8 mouse cellular contexts compared by ENCODE assay signal in genomic region chr9:20384532-20385342, GRCm38 (mm10). TPM values are rescaled to one million over a fixed set of nuclear protein-coding genes. Genes with fewer than 3 reads are reported as not detected.
DNase-seq lines count a peak whose midpoint lies in the region; ATAC-seq and TF ChIP-seq lines count a peak whose summit lies in the region.

Gene Zfp560 (minus strand): TSS chr9:20385177.

- peak within 1 kb of the TSS; percentile 70 for H3K4me2 ChIP-seq in embryonic facial prominence, embryonic 15.5 days (replicated peaks)
- H3K4me2 ChIP-seq in limb, embryonic 14.5 days (replicated peaks; ENCODE audit: low read depth, low read length, severe bottlenecking): peak within 1 kb of the TSS; percentile 84
- H3K4me2 ChIP-seq in midbrain, postnatal 0 days (ENCODE audit: low read depth, low read length, poor library complexity, severe bottlenecking): peak within 1 kb of the TSS; percentile 72

- no peaks in the 10 kb centered on the region; the same call in 1 of the 2 replicates for H3K4me1 ChIP-seq in bone marrow, adult 2 months (ENCODE audit: control insufficient read depth, insufficient read depth, low read length)
- H3K4me1 ChIP-seq in embryonic facial prominence, embryonic 15.5 days: peaks cover 11% of the 10 kb centered on the region; the same call in 1 of the 2 replicates
- H3K4me1 ChIP-seq in limb, embryonic 14.5 days (ENCODE audit: control insufficient read depth, insufficient read depth, low read length): peaks cover 7% of the 10 kb centered on the region
- H3K4me1 ChIP-seq in midbrain, postnatal 0 days (ENCODE audit: insufficient read depth, low read length): 0 out of 2 replicates have a peak, but pooled peaks cover 8% of the 10 kb centered on the region

- DNase-seq in 416B (ENCODE audit: low read depth): peak; percentile 93
- peak; percentile 88 for DNase-seq in heart, adult 8-10 months (ENCODE audit: low spot score)
- DNase-seq in kidney, adult 9 months: peak; percentile 86
- peak; percentile 94 for DNase-seq in limb, embryonic 14.5 days (ENCODE audit: low spot score)
- peak; percentile 96 for DNase-seq in midbrain, postnatal 0 days (ENCODE audit: low spot score)
- peak; percentile 84 to 88 for DNase-seq in spleen, postnatal 14 days (ENCODE audit: low spot score in 2 of 2)

- no peaks in the 10 kb centered on the region for H3K36me3 ChIP-seq in embryonic facial prominence, embryonic 15.5 days
- no peaks in the 10 kb centered on the region for H3K36me3 ChIP-seq in limb, embryonic 14.5 days (ENCODE audit: control insufficient read depth, insufficient read depth, low read length)
- no peaks in the 10 kb centered on the region for H3K36me3 ChIP-seq in midbrain, postnatal 0 days (ENCODE audit: insufficient read depth, low read length)

- ATAC-seq in embryonic facial prominence, embryonic 15.5 days (ENCODE audit: insufficient number of reproducible peaks, low FRiP score, low TSS enrichment, low read depth): peak; percentile 97
- ATAC-seq in limb, embryonic 14.5 days (ENCODE audit: low FRiP score, low read depth): peak; percentile 100
- peak; percentile 99 for ATAC-seq in midbrain, postnatal 0 days (ENCODE audit: low FRiP score)

- no peaks in the 10 kb centered on the region for H3K9me3 ChIP-seq in embryonic facial prominence, embryonic 15.5 days (replicated peaks)
- H3K9me3 ChIP-seq in limb, embryonic 14.5 days (ENCODE audit: control insufficient read depth, low read length): 0 out of 2 replicates have a peak, but pooled peaks cover 3% of the 10 kb centered on the region
- no peaks in the 10 kb centered on the region for H3K9me3 ChIP-seq in midbrain, postnatal 0 days (ENCODE audit: low read length)

- under 1% methylated on average over 40 of the region's 40 CpGs for WGBS in bone marrow, adult 2 months
- WGBS in embryonic facial prominence, embryonic 15.5 days: 5% methylated on average over 40 of the region's 40 CpGs
- WGBS in limb, embryonic 14.5 days: 2% methylated on average over 40 of the region's 40 CpGs
- 3% methylated on average over 40 of the region's 40 CpGs for WGBS in midbrain, postnatal 0 days

- peak within 1 kb of the TSS; percentile 53 for H3K9ac ChIP-seq in embryonic facial prominence, embryonic 15.5 days
- peak within 1 kb of the TSS; percentile 77 for H3K9ac ChIP-seq in limb, embryonic 14.5 days (ENCODE audit: low read depth, low read length, severe bottlenecking)
- H3K9ac ChIP-seq in midbrain, postnatal 0 days (replicated peaks; ENCODE audit: low read length, poor library complexity, severe bottlenecking): peak within 1 kb of the TSS; percentile 69

- no peaks in the 10 kb centered on the region for H3K27me3 ChIP-seq in embryonic facial prominence, embryonic 15.5 days
- no peaks in the 10 kb centered on the region for H3K27me3 ChIP-seq in limb, embryonic 14.5 days (ENCODE audit: control insufficient read depth, insufficient read depth, low read length)
- no peaks in the 10 kb centered on the region for H3K27me3 ChIP-seq in midbrain, postnatal 0 days (ENCODE audit: insufficient read depth, low read length)

- peak; percentile 55 for TF ChIP-seq CTCF in bone marrow, adult 2 months (IDR thresholded peaks at IDR 0.05; ENCODE audit: control insufficient read depth, insufficient read depth, low read length)
- TF ChIP-seq CTCF in midbrain, postnatal 0 days (IDR thresholded peaks at IDR 0.05): peak; percentile 72

- peak within 1 kb of the TSS; percentile 83 for H3K4me3 ChIP-seq in bone marrow, adult 2 months (replicated peaks; ENCODE audit: control insufficient read depth, low read depth, low read length)
- H3K4me3 ChIP-seq in embryonic facial prominence, embryonic 15.5 days (replicated peaks): peak within 1 kb of the TSS; percentile 69
- peak within 1 kb of the TSS; percentile 67 for H3K4me3 ChIP-seq in limb, embryonic 14.5 days (replicated peaks; ENCODE audit: low read length)
- H3K4me3 ChIP-seq in midbrain, postnatal 0 days (ENCODE audit: low read depth, low read length): peak within 1 kb of the TSS; percentile 51

- peak; percentile 80; the same call in 1 of the 2 replicates for TF ChIP-seq POLR2A in bone marrow, adult 2 months (IDR thresholded peaks at IDR 0.05; ENCODE audit: borderline replicate concordance, control insufficient read depth, low read depth, low read length)
- peak; percentile 97; the same call in 1 of the 2 replicates for TF ChIP-seq POLR2A in limb, embryonic 14.5 days (IDR thresholded peaks at IDR 0.05; ENCODE audit: borderline replicate concordance, extremely low read depth, insufficient read depth, insufficient read length)

- H3K27ac ChIP-seq in bone marrow, adult 2 months (ENCODE audit: control insufficient read depth, insufficient read depth, low read depth, low read length, poor library complexity): peak within 1 kb of the TSS; percentile 35; the same call in 1 of the 2 replicates
- H3K27ac ChIP-seq in embryonic facial prominence, embryonic 15.5 days (replicated peaks): peak within 1 kb of the TSS; percentile 65; the same call in 1 of the 2 replicates
- H3K27ac ChIP-seq in limb, embryonic 14.5 days (replicated peaks; ENCODE audit: low read depth, low read length): peak within 1 kb of the TSS; percentile 80
- peak within 1 kb of the TSS; percentile 57 for H3K27ac ChIP-seq in midbrain, postnatal 0 days (ENCODE audit: low read depth, low read length)

RNA-seq across cellular contexts. Expression of gene Zfp560, which starts in this region (rescaled TPM):
- 4.6 and 16.3 TPM in 2 replicates for polyA plus RNA-seq in bone marrow, adult 2 months (2011; ENCODE audit: insufficient read depth, insufficient read length, low replicate concordance, missing spikeins)
- 33.8 and 35.2 TPM in 2 replicates for polyA plus RNA-seq in embryonic facial prominence, embryonic 15.5 days (2015; fragmentation: Nextera tagmentation; extraction: Ambion mirVana)
- total RNA-seq in heart, adult 8-10 months (2022): 10 to 100 TPM; 10.6 to 11.2 (median 10.8) TPM
- 16.0 and 21.0 TPM in 2 replicates for polyA plus RNA-seq in limb, embryonic 14.5 days (2012; rRNA removed)
- polyA plus RNA-seq in limb, embryonic 14.5 days (2014; fragmentation: Nextera tagmentation; extraction: Ambion mirVana): 43.7 and 44.9 TPM in 2 replicates
- total RNA-seq in midbrain, postnatal 0 days (2014; rRNA removed): 23.6 and 45.2 TPM in 2 replicates
- polyA plus RNA-seq in midbrain, postnatal 0 days (2015; fragmentation: Nextera tagmentation; extraction: Ambion mirVana): 73.4 and 73.6 TPM in 2 replicates

Comparison
In these comparisons a context has a peak if more than half of its experiments do, and no peak if none do; other contexts are left out.
1. Peak in every context shown above with its lines: DNase-seq, ATAC-seq, H3K4me3 ChIP-seq and H3K27ac ChIP-seq.